Mouse (Mus musculus) forebrain, embryonic 14.5 days (tissue): ENCODE results near the gene Gm20518. TPM values are rescaled to one million over a fixed set of nuclear protein-coding genes. Genes with fewer than 3 reads are reported as not detected.

Experiments
- ATAC-seq: fragments of 200-750 bp; cut with Nextera tagmentation; 2 replicates; pipeline ENCODE4 v1.8.0; 2017; ENCODE audit warnings: mild to moderate bottlenecking, moderate library complexity
- DNase-seq: peaks from one replicate; pipeline ENCODE4 v3.0.0-alpha.2; 2015; ENCODE audit warnings: low spot score
- H3K27ac ChIP-seq: fragments of 300-500 bp; sonication (generic); 2 replicates; pipeline ENCODE4 v1.5.1; 2014; ENCODE audit warnings: low read depth, mild to moderate bottlenecking, control low read depth, low read length, moderate library complexity
- H3K27me3 ChIP-seq: fragments of 300-500 bp; sonication (generic); replicated peaks from 2 replicates; pipeline ENCODE4 v1.6.1; 2014; ENCODE audit warnings: low read length, control low read depth, mixed read lengths; ENCODE audit not compliant: control insufficient read depth, insufficient read depth
- H3K36me3 ChIP-seq: fragments of 300-500 bp; sonication (generic); 2 replicates; pipeline ENCODE4 v1.6.1; 2014; ENCODE audit warnings: low read length, control low read depth; ENCODE audit not compliant: control insufficient read depth, insufficient read depth
- H3K4me1 ChIP-seq: fragments of 300-500 bp; sonication (generic); 2 replicates; pipeline ENCODE4 v1.6.1; 2014; ENCODE audit warnings: antibody characterized with exemption, low read length, control low read depth; ENCODE audit not compliant: control insufficient read depth, insufficient read depth
- H3K4me2 ChIP-seq: fragments of 300-500 bp; sonication (generic); 2 replicates; pipeline ENCODE4 v1.6.1; 2014; ENCODE audit warnings: mild to moderate bottlenecking, control low read depth, low read length
- H3K4me3 ChIP-seq: fragments of 300-500 bp; sonication (generic); 2 replicates; pipeline ENCODE4 v1.5.1; 2014; ENCODE audit warnings: low read depth, low read length, control low read depth
- H3K9ac ChIP-seq: fragments of 300-500 bp; sonication (generic); 2 replicates; pipeline ENCODE4 v1.6.1; 2014; ENCODE audit warnings: mild to moderate bottlenecking, low read length, control low read depth, moderate library complexity
- H3K9me3 ChIP-seq: fragments of 300-500 bp; sonication (generic); replicated peaks from 2 replicates; pipeline ENCODE4 v1.6.1; 2016; ENCODE audit warnings: low read length, control low read depth, mixed read lengths; ENCODE audit not compliant: control insufficient read depth
- WGBS: fragments of 180-500 bp; shearing (Covaris S2); extraction: QIAGEN DNeasy Blood & Tissue Kit; methylation state at CpG from one replicate; pipeline ENCODE4 v1.1.7; 2014; 5-methylcytosine and 5-hydroxymethylcytosine counted together
- polyA plus RNA-seq: library from polyadenylated mRNA; unstranded; fragments of >200 nt; fragmentation: Nextera tagmentation; extraction: Ambion mirVana; gene quantifications from 2 replicates; pipeline ENCODE4 v1.2.1, GENCODE M21; 2014

Gm20518 gene
- polyA plus RNA-seq, 1 experiment from 2014 or later: 0.38 TPM

DNA sequence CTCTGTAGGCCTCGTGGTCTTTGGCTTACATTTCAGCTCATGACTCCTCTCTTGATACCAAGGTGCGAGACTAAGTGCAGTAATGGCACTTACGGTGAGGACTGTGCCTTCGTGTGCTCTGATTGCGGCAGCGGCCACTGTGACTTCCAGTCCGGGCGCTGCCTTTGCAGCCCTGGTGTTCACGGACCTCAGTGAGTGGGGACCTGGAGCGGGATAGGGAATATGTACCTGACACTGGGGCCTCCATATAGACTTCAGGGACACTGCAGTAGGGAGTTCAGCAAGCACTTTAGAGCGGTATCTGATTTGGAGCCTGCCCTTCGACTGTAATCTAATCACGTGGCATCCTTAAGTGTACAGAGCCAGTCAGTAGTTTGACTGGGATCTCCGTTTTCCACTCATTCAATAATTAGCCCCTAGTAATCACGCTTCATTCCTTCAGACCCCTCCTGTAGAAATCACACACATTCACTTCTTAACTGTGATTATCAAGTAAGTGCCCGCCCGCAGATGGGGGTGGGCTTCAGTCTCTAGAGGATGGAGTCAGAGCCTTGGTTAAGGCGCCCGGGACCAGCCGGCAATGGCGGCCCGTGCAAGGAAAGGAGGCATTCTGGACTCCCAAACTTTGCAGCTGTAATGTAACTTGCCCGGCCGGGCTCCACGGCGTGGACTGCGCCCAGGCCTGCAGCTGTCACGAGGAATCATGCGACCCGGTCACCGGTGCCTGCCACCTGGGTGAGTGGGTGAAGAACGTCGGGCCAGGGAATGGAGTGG is 87.6 kb downstream of the Gm20518 start:
- H3K27me3 ChIP-seq: peaks cover 76% of the 10 kb centered on the region
- H3K27ac ChIP-seq: no peak overlapping the region
- ATAC-seq (no peak), DNase-seq (no peak)
- WGBS: 4% methylated on average over 33 of the region's 33 CpGs
- H3K4me3 ChIP-seq: peak overlapping the region; percentile 30
- no peaks in the 10 kb centered on the region for H3K9me3 ChIP-seq
- H3K36me3 ChIP-seq: no peaks in the 10 kb centered on the region
- peak overlapping the region; percentile 37 for H3K9ac ChIP-seq
- peak overlapping the region; percentile 57 for H3K4me2 ChIP-seq
- H3K4me1 ChIP-seq: peaks cover 28% of the 10 kb centered on the region

DNA sequence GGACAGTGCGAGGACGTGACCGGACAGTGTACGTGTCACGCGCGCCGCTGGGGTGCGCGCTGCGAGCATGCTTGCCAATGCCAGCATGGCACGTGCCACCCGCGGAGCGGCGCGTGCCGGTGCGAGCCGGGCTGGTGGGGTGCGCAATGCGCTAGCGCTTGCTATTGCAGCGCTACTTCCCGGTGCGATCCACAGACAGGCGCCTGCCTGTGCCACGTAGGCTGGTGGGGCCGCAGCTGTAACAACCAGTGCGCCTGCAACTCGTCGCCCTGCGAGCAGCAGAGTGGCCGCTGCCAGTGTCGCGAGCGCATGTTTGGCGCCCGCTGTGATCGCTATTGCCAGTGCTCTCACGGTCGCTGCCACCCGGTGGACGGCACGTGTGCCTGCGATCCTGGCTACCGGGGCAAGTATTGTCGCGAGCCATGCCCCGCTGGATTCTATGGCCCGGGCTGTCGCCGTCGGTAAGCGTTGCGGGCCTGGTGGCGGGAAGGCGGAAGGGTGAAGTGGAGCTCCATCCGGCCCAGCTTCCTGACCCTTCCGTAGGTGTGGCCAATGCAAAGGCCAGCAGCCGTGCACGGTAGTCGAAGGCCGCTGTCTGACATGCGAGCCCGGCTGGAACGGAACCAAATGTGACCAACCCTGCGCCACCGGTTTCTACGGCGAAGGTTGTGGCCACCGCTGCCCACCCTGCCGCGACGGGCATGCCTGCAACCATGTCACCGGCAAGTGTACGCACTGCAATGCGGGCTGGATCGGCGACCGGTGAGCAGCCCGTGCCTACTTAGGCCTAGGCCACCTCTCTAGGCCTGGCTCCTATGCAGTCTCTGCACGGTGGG is 88.4 kb downstream of the Gm20518 start:
- DNase-seq (peak; percentile 48), ATAC-seq (no peak)
- Histone ChIP-seq H3K4me3 (peak overlapping the region; percentile 30), H3K4me2 (peak overlapping the region; percentile 54), H3K4me1 (peaks cover 34% of the 10 kb centered on the region), H3K27me3 (peaks cover 84% of the 10 kb centered on the region), H3K9me3 (no peaks in the 10 kb centered on the region), H3K36me3 (no peaks in the 10 kb centered on the region), H3K27ac (no peak overlapping the region), H3K9ac (peak overlapping the region; percentile 41)
- 2% methylated on average over 82 of the region's 83 CpGs for WGBS

DNA sequence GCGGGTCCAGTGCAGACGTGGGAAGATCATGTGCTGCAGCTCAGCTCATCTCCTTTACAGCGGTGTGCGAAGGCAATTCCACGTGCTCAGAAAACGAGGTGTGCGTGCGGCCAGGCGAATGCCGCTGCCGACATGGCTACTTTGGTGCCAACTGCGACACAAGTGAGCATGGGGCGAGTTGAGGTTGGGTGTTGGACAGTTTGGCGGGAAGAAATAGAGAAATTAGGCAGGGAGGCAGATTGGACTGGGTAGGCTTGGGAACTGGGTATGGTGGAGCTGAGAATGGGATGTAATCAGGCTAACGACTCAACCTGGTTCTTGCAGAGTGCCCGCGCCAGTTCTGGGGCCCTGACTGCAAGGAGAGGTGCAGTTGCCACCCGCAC is 89.0 kb downstream of the Gm20518 start:
- H3K4me2 ChIP-seq: peak overlapping the region; percentile 54
- WGBS: 3% methylated on average over 18 of the region's 18 CpGs
- H3K4me1 ChIP-seq: peaks cover 32% of the 10 kb centered on the region
- H3K36me3 ChIP-seq: no peaks in the 10 kb centered on the region
- ATAC-seq: no peak
- H3K9me3 ChIP-seq: no peaks in the 10 kb centered on the region
- peak overlapping the region; percentile 30 for H3K4me3 ChIP-seq
- DNase-seq: no peak
- H3K27me3 ChIP-seq: peaks cover 90% of the 10 kb centered on the region
- no peak overlapping the region for H3K27ac ChIP-seq
- H3K9ac ChIP-seq: no peak overlapping the region

DNA sequence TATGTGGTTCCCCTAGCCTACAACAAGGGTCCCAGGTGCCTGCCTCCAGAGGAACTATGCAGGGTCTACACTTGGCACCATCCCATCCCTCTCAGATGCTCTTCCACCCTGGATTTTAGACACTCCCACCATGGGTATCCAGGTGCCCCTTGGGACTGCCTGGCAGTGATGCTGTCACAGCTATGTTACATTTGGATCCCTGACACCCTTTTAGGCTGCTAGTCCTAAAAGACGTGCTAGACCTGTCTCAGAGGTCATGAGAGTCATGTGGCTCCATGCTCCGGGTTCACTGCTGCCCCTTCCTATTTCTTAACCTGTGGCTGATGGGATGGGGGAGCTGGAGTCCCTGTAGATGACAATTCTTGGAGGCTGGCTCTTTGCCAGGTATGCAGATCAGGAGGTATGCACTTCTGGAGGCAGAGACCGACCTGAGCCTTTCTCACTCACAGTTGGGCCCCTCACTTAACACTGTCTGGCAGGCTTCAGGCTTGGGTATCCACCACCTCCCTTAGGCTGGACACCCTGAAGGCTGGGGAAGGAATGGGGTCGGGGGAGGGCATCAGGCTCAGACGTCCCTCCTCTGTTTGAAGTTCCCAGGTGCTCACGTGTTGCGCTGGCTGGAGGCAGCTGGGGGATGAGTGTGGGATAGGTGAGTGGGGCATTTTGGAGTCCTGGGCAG is 89.6 kb downstream of the Gm20518 start:
- ATAC-seq: no peak
- H3K4me1 ChIP-seq: peaks cover 34% of the 10 kb centered on the region
- peak; percentile 16 for DNase-seq
- WGBS: 3% methylated on average over 7 of the region's 7 CpGs
- no peak overlapping the region for H3K4me3 ChIP-seq
- H3K27ac ChIP-seq: no peak overlapping the region
- peaks cover 95% of the 10 kb centered on the region for H3K27me3 ChIP-seq
- no peak overlapping the region; the same call in 1 of the 2 replicates for H3K4me2 ChIP-seq
- H3K9me3 ChIP-seq: no peaks in the 10 kb centered on the region
- H3K36me3 ChIP-seq: no peaks in the 10 kb centered on the region
- no peak overlapping the region for H3K9ac ChIP-seq

DNA sequence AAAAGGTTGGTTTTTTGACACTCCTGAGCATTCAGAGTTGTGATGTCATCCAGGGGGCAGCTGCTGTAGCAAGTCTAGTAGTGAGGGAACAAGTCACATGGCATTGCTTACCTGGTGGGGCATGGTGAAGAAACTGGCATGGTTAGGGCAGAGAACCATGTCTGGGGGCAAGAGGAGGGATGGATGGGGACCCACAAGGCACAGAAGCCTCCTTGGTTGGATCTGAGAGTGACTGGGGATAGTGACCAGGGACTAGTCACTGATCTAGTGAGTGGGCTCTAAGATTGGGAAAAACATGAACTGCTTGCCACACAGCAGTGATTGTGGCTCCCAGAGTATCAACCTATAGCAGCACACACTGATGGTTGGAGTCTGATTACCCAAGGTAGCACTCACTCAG is 91.9 kb downstream of the Gm20518 start:
- no peak overlapping the region for H3K4me3 ChIP-seq
- no peak overlapping the region for H3K4me2 ChIP-seq
- ATAC-seq (no peak), DNase-seq (no peak)
- peaks cover 95% of the 10 kb centered on the region for H3K27me3 ChIP-seq
- H3K27ac ChIP-seq: no peak overlapping the region
- peaks cover 28% of the 10 kb centered on the region for H3K4me1 ChIP-seq
- H3K9me3 ChIP-seq: no peaks in the 10 kb centered on the region
- H3K36me3 ChIP-seq: no peaks in the 10 kb centered on the region
- H3K9ac ChIP-seq: no peak overlapping the region

DNA sequence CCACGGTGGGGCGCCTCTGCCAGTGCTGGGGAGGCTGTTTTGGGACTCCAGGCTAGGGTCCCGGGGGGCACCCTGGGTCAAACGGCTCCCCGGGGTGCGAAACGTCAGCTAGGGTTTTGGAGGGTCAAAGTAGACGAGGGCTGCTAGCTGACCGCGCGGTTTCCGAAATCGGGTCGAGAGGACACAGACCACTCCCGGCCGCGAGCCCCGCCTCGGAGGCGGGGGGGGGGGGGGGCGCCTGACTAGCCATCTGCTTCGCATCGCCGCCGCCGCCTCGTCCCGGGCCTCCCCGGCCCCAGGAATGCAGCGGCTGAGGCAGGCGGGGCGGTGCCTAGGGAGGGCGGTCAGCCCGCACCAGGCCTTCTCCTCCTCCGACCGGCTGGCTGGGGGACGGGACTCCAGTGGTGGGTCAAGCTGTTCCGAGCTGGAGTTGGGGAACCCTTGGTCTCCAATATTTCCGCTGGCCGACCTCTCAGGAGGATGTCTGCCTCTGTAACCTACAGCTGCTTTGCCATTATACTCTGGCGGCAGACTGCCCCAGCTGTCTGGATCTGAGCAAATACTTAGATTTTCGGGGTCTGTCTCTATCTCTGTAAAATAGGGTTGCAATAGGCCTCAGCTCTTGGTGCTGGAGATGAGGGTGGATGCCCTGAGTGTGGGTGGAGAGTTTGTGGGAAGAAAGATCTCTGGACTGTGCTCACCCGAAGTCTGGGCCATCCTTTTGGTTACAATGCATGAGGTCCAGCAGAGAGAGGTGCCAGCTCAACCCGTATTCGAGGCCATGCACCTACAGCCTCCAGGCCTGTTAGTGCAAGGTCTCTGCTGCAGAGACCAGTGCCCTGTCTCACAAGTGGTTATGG is 92.9 kb downstream of the Gm20518 start:
- Histone ChIP-seq H3K4me3 (peak overlapping the region; percentile 45), H3K27ac (no peak overlapping the region)

DNA sequence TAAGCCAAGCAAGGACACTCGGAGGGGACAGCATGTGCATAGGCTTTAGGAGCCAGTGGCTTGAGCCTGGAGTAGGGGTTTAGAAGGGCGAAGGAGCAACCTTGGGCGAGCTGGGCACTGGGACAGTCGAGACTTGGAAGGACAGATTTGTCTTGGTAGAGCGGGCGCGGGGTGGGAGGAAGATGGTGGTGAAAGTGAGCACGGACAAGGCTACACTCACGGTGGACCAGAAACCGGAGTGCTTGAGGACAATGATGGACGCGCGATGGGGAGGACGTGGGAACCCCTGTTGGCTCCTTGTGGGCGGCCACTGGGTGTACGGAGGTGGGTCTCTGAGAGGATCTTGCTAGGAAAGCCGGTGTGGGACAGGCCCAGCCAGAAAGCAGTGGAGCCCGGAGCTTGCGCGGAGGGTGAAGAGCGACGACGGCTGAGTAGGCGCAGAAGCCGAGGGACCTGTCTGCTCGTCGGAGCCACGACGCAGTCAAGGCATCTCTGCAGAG is 93.6 kb downstream of the Gm20518 start:
- 3% methylated on average over 29 of the region's 29 CpGs for WGBS
- DNase-seq: peak; percentile 28

More for the DNA sequence above, 92.9 kb downstream of the Gm20518 start:
- peaks cover 84% of the 10 kb centered on the region for H3K27me3 ChIP-seq
- peak overlapping the region; percentile 35 for H3K9ac ChIP-seq
- DNase-seq: no peak
- peaks cover 22% of the 10 kb centered on the region for H3K4me1 ChIP-seq
- 2% methylated on average over 33 of the region's 45 CpGs for WGBS
- no peaks in the 10 kb centered on the region for H3K36me3 ChIP-seq
- peak; percentile 43; the same call in 1 of the 2 replicates for ATAC-seq
- H3K4me2 ChIP-seq: peak overlapping the region; percentile 77
- no peaks in the 10 kb centered on the region for H3K9me3 ChIP-seq

More for the DNA sequence above, 93.6 kb downstream of the Gm20518 start:
- H3K9me3 ChIP-seq: no peaks in the 10 kb centered on the region
- peaks cover 16% of the 10 kb centered on the region for H3K4me1 ChIP-seq
- no peak overlapping the region for H3K27ac ChIP-seq
- H3K4me2 ChIP-seq: peak overlapping the region; percentile 77
- peaks cover 77% of the 10 kb centered on the region for H3K27me3 ChIP-seq
- ATAC-seq: no peak
- 0 out of 2 replicates have a peak, but pooled peaks cover 3% of the 10 kb centered on the region for H3K36me3 ChIP-seq
- H3K4me3 ChIP-seq: peak overlapping the region; percentile 45
- H3K9ac ChIP-seq: peak overlapping the region; percentile 65
